In genomic region chrX:12466897-12467296, GRCm38 (mm10) we compare ENCODE assay signal across 8 mouse cellular contexts.
DNase-seq lines count a peak whose midpoint lies in the region; ATAC-seq and TF ChIP-seq lines count a peak whose summit lies in the region.

No protein-coding gene starts in this region.

- H3K4me2 ChIP-seq in heart, embryonic 16.5 days (ENCODE audit: low read depth, low read length): 0 out of 2 replicates have a peak overlapping the region, but pooled peaks have one; percentile 9
- peak overlapping the region; percentile 15; the same call in 1 of the 2 replicates for H3K4me2 ChIP-seq in limb, embryonic 12.5 days
- H3K4me2 ChIP-seq in neural tube, embryonic 14.5 days (ENCODE audit: low read depth, low read length): no peak overlapping the region
- no peak overlapping the region for H3K4me2 ChIP-seq in lung, postnatal 0 days (replicated peaks; ENCODE audit: low read depth, low read length)

- H3K4me3 ChIP-seq in heart, embryonic 16.5 days (ENCODE audit: low read length): no peak overlapping the region
- no peak overlapping the region for H3K4me3 ChIP-seq in heart, adult 2 months
- no peak overlapping the region for H3K4me3 ChIP-seq in hindbrain, embryonic 10.5 days
- H3K4me3 ChIP-seq in limb, embryonic 12.5 days (replicated peaks): no peak overlapping the region
- H3K4me3 ChIP-seq in neural tube, embryonic 14.5 days (ENCODE audit: low read depth, low read length): no peak overlapping the region
- no peak overlapping the region for H3K4me3 ChIP-seq in lung, postnatal 0 days (ENCODE audit: low read depth, low read length)

- no peaks in the 10 kb centered on the region for H3K79me2 ChIP-seq in heart, adult 2 months (replicated peaks; ENCODE audit: control insufficient read depth, insufficient read depth, low read length)

- no peak overlapping the region for H3K9ac ChIP-seq in heart, embryonic 16.5 days (ENCODE audit: low read length)
- H3K9ac ChIP-seq in heart, adult 2 months (ENCODE audit: low read depth, low read length): no peak overlapping the region
- no peak overlapping the region for H3K9ac ChIP-seq in limb, embryonic 12.5 days (replicated peaks)
- H3K9ac ChIP-seq in neural tube, embryonic 14.5 days (replicated peaks; ENCODE audit: low read depth, low read length): no peak overlapping the region
- H3K9ac ChIP-seq in lung, postnatal 0 days (replicated peaks; ENCODE audit: low read depth): no peak overlapping the region

- intact Hi-C loops in heart, adult 2 months (cut with DNase I): no loop called here

- H3K4me1 ChIP-seq in heart, embryonic 16.5 days (ENCODE audit: control insufficient read depth, insufficient read depth, low read length): no peaks in the 10 kb centered on the region
- H3K4me1 ChIP-seq in heart, adult 2 months (ENCODE audit: control insufficient read depth, insufficient read depth, low read length): no peaks in the 10 kb centered on the region
- H3K4me1 ChIP-seq in hindbrain, embryonic 10.5 days (replicated peaks): peaks cover 34% of the 10 kb centered on the region
- peaks cover 28% of the 10 kb centered on the region for H3K4me1 ChIP-seq in limb, embryonic 12.5 days (replicated peaks)
- no peaks in the 10 kb centered on the region for H3K4me1 ChIP-seq in neural tube, embryonic 14.5 days (ENCODE audit: control insufficient read depth, insufficient read depth, low read length)
- no peaks in the 10 kb centered on the region for H3K4me1 ChIP-seq in lung, postnatal 0 days (ENCODE audit: insufficient read depth, low read depth, low read length)

- no peak overlapping the region; the same call in 1 of the 2 replicates for H3K27ac ChIP-seq in heart, embryonic 16.5 days (ENCODE audit: low read length)
- H3K27ac ChIP-seq in heart, adult 2 months: no peak overlapping the region
- peak overlapping the region; percentile 85 for H3K27ac ChIP-seq in hindbrain, embryonic 10.5 days
- H3K27ac ChIP-seq in limb, embryonic 12.5 days: peak overlapping the region; percentile 69
- no peak overlapping the region for H3K27ac ChIP-seq in neural tube, embryonic 14.5 days (ENCODE audit: low read depth, low read length)
- H3K27ac ChIP-seq in lung, postnatal 0 days (ENCODE audit: low read length): no peak overlapping the region

- ATAC-seq in heart, embryonic 16.5 days (replicated peaks; ENCODE audit: extremely low read depth, insufficient read depth, low FRiP score): no peak
- ATAC-seq in limb, embryonic 12.5 days (ENCODE audit: insufficient number of reproducible peaks, insufficient read depth, low FRiP score, low TSS enrichment, low read depth): peak; percentile 54; the same call in 1 of the 2 replicates
- ATAC-seq in neural tube, embryonic 14.5 days (ENCODE audit: low read depth): peak; percentile 15; the same call in 1 of the 2 replicates
- ATAC-seq in lung, postnatal 0 days: no peak

- no peaks in the 10 kb centered on the region for H3K9me3 ChIP-seq in heart, embryonic 16.5 days (replicated peaks; ENCODE audit: control insufficient read depth, low read length)
- no peaks in the 10 kb centered on the region for H3K9me3 ChIP-seq in hindbrain, embryonic 10.5 days
- H3K9me3 ChIP-seq in limb, embryonic 12.5 days: no peaks in the 10 kb centered on the region
- no peaks in the 10 kb centered on the region for H3K9me3 ChIP-seq in neural tube, embryonic 14.5 days (ENCODE audit: control insufficient read depth, low read length)
- H3K9me3 ChIP-seq in lung, postnatal 0 days (ENCODE audit: low read length): no peaks in the 10 kb centered on the region

- H3K36me3 ChIP-seq in heart, embryonic 16.5 days (ENCODE audit: control insufficient read depth, insufficient read depth): no peaks in the 10 kb centered on the region
- no peaks in the 10 kb centered on the region for H3K36me3 ChIP-seq in heart, adult 2 months (ENCODE audit: control insufficient read depth, insufficient read depth, low read length)
- H3K36me3 ChIP-seq in hindbrain, embryonic 10.5 days: no peaks in the 10 kb centered on the region
- no peaks in the 10 kb centered on the region for H3K36me3 ChIP-seq in limb, embryonic 12.5 days
- H3K36me3 ChIP-seq in neural tube, embryonic 14.5 days (ENCODE audit: control insufficient read depth, insufficient read depth, low read length): no peaks in the 10 kb centered on the region
- no peaks in the 10 kb centered on the region for H3K36me3 ChIP-seq in lung, postnatal 0 days (ENCODE audit: insufficient read depth, low read length)

- no peak for TF ChIP-seq POLR2A in heart, adult 2 months (IDR thresholded peaks at IDR 0.05; ENCODE audit: insufficient read depth, low read depth, low read length)

- DNase-seq in heart, adult 2 months: no peak
- peak; percentile 17 for DNase-seq in hindbrain, embryonic 10.5 days (ENCODE audit: low spot score)
- DNase-seq in spleen, postnatal 36 days (ENCODE audit: low spot score in 2 of 2): no peak
- no peak for DNase-seq in lung, postnatal 0 days (ENCODE audit: low spot score)
- no peak for DNase-seq in adrenal gland, postnatal 25 days

- TF ChIP-seq CTCF in heart, adult 2 months (IDR thresholded peaks at IDR 0.05): no peak
- no peak for TF ChIP-seq CTCF in lung, postnatal 0 days (IDR thresholded peaks at IDR 0.05)

- WGBS in heart, embryonic 16.5 days: 31% methylated on average over 6 of the region's 6 CpGs
- 51% methylated on average over 6 of the region's 6 CpGs for WGBS in heart, adult 2 months
- WGBS in hindbrain, embryonic 10.5 days: 16% methylated on average over 6 of the region's 6 CpGs
- 22% methylated on average over 6 of the region's 6 CpGs for WGBS in limb, embryonic 12.5 days
- 33% methylated on average over 6 of the region's 6 CpGs for WGBS in neural tube, embryonic 14.5 days
- 23% methylated on average over 6 of the region's 6 CpGs for WGBS in lung, postnatal 0 days

- TF ChIP-seq EP300 in heart, adult 2 months (IDR thresholded peaks at IDR 0.05; ENCODE audit: insufficient read depth, low read depth, low read length): no peak
- TF ChIP-seq EP300 in lung, postnatal 0 days (IDR thresholded peaks at IDR 0.05): no peak

- H3K27me3 ChIP-seq in heart, embryonic 16.5 days (ENCODE audit: control insufficient read depth, insufficient read depth, low read length): peaks cover 3% of the 10 kb centered on the region; the same call in 1 of the 2 replicates
- H3K27me3 ChIP-seq in heart, adult 2 months (ENCODE audit: control insufficient read depth, insufficient read depth, low read length): no peaks in the 10 kb centered on the region
- peaks cover 44% of the 10 kb centered on the region for H3K27me3 ChIP-seq in hindbrain, embryonic 10.5 days (ENCODE audit: insufficient read depth, poor library complexity, severe bottlenecking)
- peaks cover 13% of the 10 kb centered on the region for H3K27me3 ChIP-seq in limb, embryonic 12.5 days
- H3K27me3 ChIP-seq in neural tube, embryonic 14.5 days (ENCODE audit: control insufficient read depth, insufficient read depth, low read length): no peaks in the 10 kb centered on the region
- H3K27me3 ChIP-seq in lung, postnatal 0 days (replicated peaks; ENCODE audit: insufficient read depth, low read length): no peaks in the 10 kb centered on the region

Comparison
In these comparisons a context has a peak if more than half of its experiments do, and no peak if none do; other contexts are left out.
1. ATAC-seq: peak in limb, embryonic 12.5 days (single experiment) and neural tube, embryonic 14.5 days (single experiment); none in heart, embryonic 16.5 days (single experiment) and lung, postnatal 0 days (single experiment).
2. H3K27ac ChIP-seq: peak in hindbrain, embryonic 10.5 days (single experiment) and limb, embryonic 12.5 days (single experiment); none in heart, embryonic 16.5 days (single experiment), heart, adult 2 months (single experiment), neural tube, embryonic 14.5 days (single experiment) and lung, postnatal 0 days (single experiment).
3. H3K4me2 ChIP-seq: peak in heart, embryonic 16.5 days (single experiment) and limb, embryonic 12.5 days (single experiment); none in neural tube, embryonic 14.5 days (single experiment) and lung, postnatal 0 days (single experiment).